Mouse (Mus musculus) erythroblast, embryonic 14.5 days (primary cell): ENCODE results near the gene H3f3b. TPM values are rescaled to one million over a fixed set of nuclear protein-coding genes. Genes with fewer than 3 reads are reported as not detected.

Experiments
- H3K27me3 ChIP-seq: 2 replicates; pipeline ENCODE4 v1.6.1; 2012; ENCODE audit warnings: inconsistent platforms; ENCODE audit not compliant: control insufficient read depth
- H3K36me3 ChIP-seq: 2 replicates; pipeline ENCODE4 v1.6.1; 2012; ENCODE audit warnings: mild to moderate bottlenecking, inconsistent platforms; ENCODE audit not compliant: control insufficient read depth
- H3K4me1 ChIP-seq: 2 replicates; pipeline ENCODE4 v1.6.1; 2012; ENCODE audit warnings: inconsistent platforms; ENCODE audit not compliant: control insufficient read depth
- H3K4me3 ChIP-seq: replicated peaks from 2 replicates; pipeline ENCODE3; 2012; ENCODE audit warnings: moderate library complexity, mild to moderate bottlenecking, inconsistent platforms
- H3K9me3 ChIP-seq: 2 replicates; pipeline ENCODE4 v1.6.1; 2012; ENCODE audit warnings: low read length, inconsistent platforms, mixed read lengths; ENCODE audit not compliant: control insufficient read depth
- GATA1 ChIP-seq: IDR thresholded peaks from 2 replicates; pipeline ENCODE4 v1.6.1; 2012; ENCODE audit warnings: low read length, inconsistent platforms, mixed read lengths
- TAL1 ChIP-seq: IDR thresholded peaks from 3 replicates; pipeline ENCODE4 v1.6.1; 2012; ENCODE audit warnings: low read length, inconsistent platforms, mixed read lengths
- polyA plus RNA-seq: library from polyadenylated mRNA; stranded (reverse); fragments of >175 nt; gene quantifications from 2 replicates; pipeline ENCODE4 v1.2.3, GENCODE M21; 2012

The H3f3b gene
- polyA plus RNA-seq, 1 experiment: 117 TPM

DNA sequence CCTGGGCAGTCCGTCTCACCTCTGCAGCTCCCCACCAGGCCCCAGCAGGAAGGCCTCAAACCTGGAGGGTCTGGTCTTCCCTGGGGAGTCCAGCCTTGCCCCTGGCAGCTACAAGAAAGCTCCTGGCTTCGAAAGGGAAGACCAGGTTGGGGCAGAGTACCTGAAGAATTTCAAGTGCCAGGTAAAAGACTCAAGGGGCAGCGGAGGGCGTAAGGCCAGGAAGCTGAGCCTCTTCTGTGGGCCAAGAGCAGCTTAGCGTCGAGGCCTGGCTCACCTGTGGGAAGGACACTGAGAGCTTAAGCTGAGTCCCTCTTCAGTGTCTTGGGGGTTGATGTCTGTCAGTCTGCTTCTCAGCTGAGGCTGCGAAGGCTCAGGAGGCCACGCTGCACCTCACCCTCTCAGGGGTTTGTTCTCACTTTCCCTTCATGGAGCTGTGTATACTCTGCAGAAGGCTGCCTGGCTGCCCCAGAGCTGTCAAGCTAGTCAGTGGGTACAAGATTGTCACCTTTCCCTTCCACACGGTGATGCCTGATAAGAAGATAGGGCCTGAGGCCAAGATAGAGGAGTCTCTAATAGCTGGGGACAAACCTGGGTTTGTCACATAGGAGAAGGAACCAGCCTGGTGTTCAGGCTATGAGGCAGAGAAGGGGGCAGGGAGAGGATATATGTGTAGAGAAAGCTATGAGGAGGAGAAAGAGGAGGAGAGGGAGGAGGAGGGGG, 25.9 kb upstream of the H3f3b start:
- peaks cover 57% of the 10 kb centered on the region for H3K4me1 ChIP-seq

DNA sequence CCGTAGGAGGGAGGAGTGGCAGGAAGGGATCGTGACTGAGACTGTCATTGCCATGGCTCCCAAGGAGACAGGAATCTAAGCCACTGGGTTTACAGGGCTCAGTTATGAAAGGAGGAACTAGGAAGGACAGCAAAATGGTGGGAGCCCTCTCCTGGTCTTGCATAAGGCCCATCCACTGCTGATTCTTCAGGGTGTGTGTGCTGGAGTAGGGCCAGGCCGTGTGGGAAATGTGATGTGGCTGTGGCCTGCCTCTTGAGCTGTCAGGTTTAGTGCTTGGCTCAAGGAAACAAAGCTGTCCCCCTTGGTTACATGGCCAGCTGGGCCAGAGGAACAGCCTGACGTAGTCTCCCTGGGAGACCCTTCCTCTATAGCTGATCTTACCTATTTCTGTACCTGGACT, 22.4 kb upstream of the H3f3b start:
- H3K36me3 ChIP-seq: peaks cover 95% of the 10 kb centered on the region

More for the DNA sequence above, 25.9 kb upstream of the H3f3b start:
- Histone ChIP-seq H3K27me3 (no peaks in the 10 kb centered on the region; the same call in 1 of the 2 replicates), H3K9me3 (peaks cover 8% of the 10 kb centered on the region), H3K36me3 (peaks cover 97% of the 10 kb centered on the region), H3K4me3 (no peak overlapping the region)
- TF ChIP-seq TAL1: no peak

DNA sequence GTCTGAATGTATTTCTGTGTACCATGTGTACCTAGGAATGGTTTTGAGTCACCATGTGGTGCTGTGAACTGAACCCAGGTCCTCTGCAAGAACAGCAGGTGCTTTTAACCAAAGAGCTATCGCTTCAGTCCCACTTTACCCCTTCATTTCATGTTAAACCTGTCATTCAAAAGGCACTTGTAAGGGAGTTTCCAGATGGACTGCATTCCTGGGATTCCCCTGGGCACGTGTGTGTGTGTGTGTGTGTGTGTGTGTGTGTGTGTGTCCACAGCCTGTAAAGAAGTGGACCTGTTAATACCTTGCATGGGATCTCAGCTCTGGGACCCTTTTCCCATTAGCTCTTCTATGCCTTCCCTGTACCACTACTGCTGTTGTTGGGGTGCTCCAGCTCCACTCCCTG, 21.8 kb upstream of the H3f3b start:
- H3K4me1 ChIP-seq: peaks cover 18% of the 10 kb centered on the region
- H3K27me3 ChIP-seq: no peaks in the 10 kb centered on the region; the same call in 1 of the 2 replicates
- H3K36me3 ChIP-seq: peaks cover 95% of the 10 kb centered on the region
- peaks cover 8% of the 10 kb centered on the region for H3K9me3 ChIP-seq
- no peak overlapping the region for H3K4me3 ChIP-seq
- no peak for TF ChIP-seq TAL1
- no peak for TF ChIP-seq GATA1

More for the DNA sequence above, 22.4 kb upstream of the H3f3b start:
- no peak for TF ChIP-seq GATA1
- no peak for TF ChIP-seq TAL1
- H3K27me3 ChIP-seq: no peaks in the 10 kb centered on the region; the same call in 1 of the 2 replicates
- peaks cover 8% of the 10 kb centered on the region for H3K9me3 ChIP-seq
- peaks cover 24% of the 10 kb centered on the region for H3K4me1 ChIP-seq
- H3K4me3 ChIP-seq: no peak overlapping the region

DNA sequence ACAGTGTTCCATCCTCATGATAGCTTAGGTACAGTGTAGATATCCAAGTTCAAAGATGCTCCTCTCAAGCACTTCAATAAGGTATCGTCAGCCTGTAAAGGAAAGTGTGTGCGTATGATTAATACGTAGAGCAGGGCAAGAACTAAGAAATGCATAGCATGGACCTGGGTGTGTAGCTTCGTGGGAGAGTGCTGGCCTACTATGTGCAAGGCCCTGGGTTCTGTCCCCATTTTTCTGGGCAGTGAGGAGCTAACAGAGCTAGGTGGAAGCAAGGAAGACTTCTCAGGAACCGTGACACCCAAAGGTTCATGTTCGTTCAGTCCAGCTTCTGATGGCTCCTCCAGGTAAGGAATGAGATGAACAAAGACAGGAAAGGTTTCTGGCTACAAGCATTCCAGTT, 17.4 kb upstream of the H3f3b start:
- Histone ChIP-seq H3K4me1 (peaks cover 8% of the 10 kb centered on the region), H3K36me3 (peaks cover 83% of the 10 kb centered on the region), H3K27me3 (no peaks in the 10 kb centered on the region; the same call in 1 of the 2 replicates), H3K4me3 (no peak overlapping the region), H3K9me3 (peaks cover 11% of the 10 kb centered on the region)
- TF ChIP-seq GATA1 (no peak), TAL1 (no peak)

DNA sequence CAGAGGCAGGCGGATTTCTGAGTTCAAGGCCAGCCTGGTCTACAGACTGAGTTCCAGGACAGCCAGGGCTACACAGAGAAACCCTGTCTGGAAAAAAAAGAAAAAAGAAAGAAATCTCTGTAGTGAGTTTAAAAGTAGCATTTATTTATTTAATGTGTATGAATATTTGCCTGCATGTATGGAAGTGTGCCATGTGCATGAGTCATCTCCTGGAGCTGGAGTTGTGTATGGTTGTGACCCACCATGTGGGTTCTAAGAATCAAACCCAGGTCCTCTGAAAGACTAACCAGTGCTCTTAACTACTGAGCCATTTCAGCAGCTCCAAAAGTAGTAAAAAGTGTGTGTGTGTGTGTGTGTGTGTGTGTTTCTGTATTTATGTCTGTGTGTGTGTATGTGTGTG, 15.5 kb upstream of the H3f3b start:
- peaks cover 81% of the 10 kb centered on the region for H3K36me3 ChIP-seq

DNA sequence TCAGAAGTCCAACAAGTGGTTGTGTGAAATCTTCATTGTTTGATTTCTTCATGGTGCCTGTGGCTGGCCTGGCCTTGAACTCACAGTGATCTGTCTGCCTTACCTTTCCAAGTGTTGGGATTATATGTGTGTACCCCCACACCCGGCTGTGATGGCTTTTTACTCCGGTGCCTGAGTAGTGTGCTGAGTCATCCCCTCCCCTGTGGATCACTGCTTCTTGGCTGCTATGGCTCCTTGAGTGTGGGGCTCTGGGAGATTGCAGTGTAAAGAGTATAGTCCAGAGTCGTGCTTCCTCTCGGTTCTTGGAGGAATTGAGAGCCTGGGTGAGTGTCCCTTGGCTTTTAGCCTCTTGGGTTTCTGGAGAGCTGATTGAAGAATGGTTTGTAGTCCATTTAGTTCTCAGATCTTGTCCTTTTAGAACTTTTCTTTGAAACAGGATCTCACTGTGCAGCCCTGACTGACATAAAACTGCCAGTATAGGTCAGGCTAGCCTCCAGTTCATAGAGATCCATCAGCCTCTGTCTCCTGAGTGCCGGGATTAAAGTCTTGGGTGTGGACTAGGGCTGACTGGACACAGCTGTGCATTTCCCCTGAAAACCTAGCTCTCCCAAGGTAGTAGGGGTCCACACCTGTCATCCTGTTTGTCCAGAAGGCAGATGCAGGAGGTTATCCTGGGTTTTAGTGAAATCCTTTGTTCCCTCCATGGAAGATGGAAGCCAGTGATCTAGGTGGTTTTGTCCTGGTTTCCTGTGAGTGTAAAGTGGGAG, 14.8 kb upstream of the H3f3b start:
- Histone ChIP-seq H3K27me3 (no peaks in the 10 kb centered on the region), H3K4me1 (peaks cover 10% of the 10 kb centered on the region), H3K4me3 (no peak overlapping the region), H3K9me3 (peaks cover 3% of the 10 kb centered on the region), H3K36me3 (peaks cover 81% of the 10 kb centered on the region)
- TF ChIP-seq TAL1 (no peak), GATA1 (no peak)

More for the DNA sequence above, 15.5 kb upstream of the H3f3b start:
- TF ChIP-seq GATA1 (no peak), TAL1 (no peak)
- Histone ChIP-seq H3K4me3 (no peak overlapping the region), H3K9me3 (peaks cover 3% of the 10 kb centered on the region), H3K27me3 (no peaks in the 10 kb centered on the region), H3K4me1 (peaks cover 10% of the 10 kb centered on the region)

GRCm38 (mm10) chr11:116041833-116042232, 14.1 kb upstream of the H3f3b start:
- Histone ChIP-seq H3K36me3 (peaks cover 76% of the 10 kb centered on the region), H3K4me3 (no peak overlapping the region), H3K4me1 (peaks cover 10% of the 10 kb centered on the region), H3K27me3 (no peaks in the 10 kb centered on the region), H3K9me3 (peaks cover 3% of the 10 kb centered on the region)
- TF ChIP-seq TAL1 (no peak), GATA1 (no peak)

GRCm38 (mm10) chr11:116040593-116040992, 12.8 kb upstream of the H3f3b start:
- Histone ChIP-seq H3K4me1 (peaks cover 10% of the 10 kb centered on the region), H3K36me3 (peaks cover 74% of the 10 kb centered on the region), H3K9me3 (peaks cover 3% of the 10 kb centered on the region), H3K4me3 (no peak overlapping the region), H3K27me3 (no peaks in the 10 kb centered on the region)
- no peak for TF ChIP-seq TAL1
- no peak for TF ChIP-seq GATA1

DNA sequence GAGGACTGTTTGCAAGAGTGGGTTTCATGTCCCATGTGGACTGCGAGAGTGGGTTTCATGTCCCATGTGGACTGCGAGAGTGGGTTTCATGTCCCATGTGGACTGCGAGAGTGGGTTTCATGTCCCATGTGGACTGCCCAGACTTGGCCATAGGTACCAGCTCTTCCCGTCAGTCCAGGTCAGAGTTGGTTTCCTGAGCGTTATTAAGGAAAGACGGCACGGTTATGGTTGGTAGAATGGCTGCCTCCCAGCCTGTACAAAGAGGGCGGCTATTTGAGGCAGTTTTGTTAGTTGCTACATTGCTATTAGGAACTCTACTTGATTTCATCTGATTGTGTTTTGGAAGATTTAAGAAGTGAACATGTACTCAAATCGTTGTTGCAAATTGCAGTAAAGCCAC, 10.1 kb upstream of the H3f3b start:
- Histone ChIP-seq H3K4me3 (no peak overlapping the region), H3K36me3 (peaks cover 76% of the 10 kb centered on the region), H3K9me3 (peaks cover 3% of the 10 kb centered on the region), H3K4me1 (peaks cover 19% of the 10 kb centered on the region), H3K27me3 (no peaks in the 10 kb centered on the region)
- TF ChIP-seq TAL1: no peak
- no peak for TF ChIP-seq GATA1
